Mouse (Mus musculus) E14TG2a.4 (cell line): ENCODE measurements around the gene Dtwd1.

Experiments used
- CTCF ChIP-seq: conservative IDR thresholded peaks from 2 replicates; pipeline ENCODE4 v1.5.1; 2014; ENCODE audit warnings: low read length
- POU5F1 ChIP-seq: IDR thresholded peaks from 2 replicates; pipeline ENCODE4 v1.6.1; 2014; ENCODE audit warnings: low read length, borderline replicate concordance

DNA sequence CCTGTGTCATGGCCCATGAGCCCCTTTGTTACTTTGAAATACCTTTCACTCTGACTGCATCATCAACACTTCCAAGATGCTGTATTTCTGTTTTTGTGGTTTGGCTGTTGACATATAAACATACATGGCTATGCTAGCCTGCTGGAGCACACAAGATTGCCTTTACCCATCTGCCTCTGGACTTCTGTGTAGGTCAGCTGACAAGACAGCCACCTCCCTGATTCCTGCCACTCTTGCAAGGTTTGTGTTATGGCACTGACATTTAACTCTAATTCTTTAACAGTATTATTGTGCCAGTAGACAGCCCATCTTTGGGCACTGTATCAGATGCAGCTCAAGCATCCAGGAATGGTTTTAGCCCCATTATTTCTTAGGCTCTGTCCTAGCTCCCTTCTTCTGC lies 14.4 kb downstream of the Dtwd1 start:
- TF ChIP-seq CTCF (no peak), POU5F1 (no peak)
